Mouse (Mus musculus) heart, adult 2 months (tissue): ENCODE data around the gene Erfe. TPM values are rescaled to one million over a fixed set of nuclear protein-coding genes. Genes with fewer than 3 reads are reported as not detected.

ENCODE experiments used
- DNase-seq, 2 experiments: peaks; one replicate each; pipeline ENCODE4 v3.0.0; 2021
- H3K27ac ChIP-seq: fragments of 200-600 bp; 2 replicates; pipeline ENCODE4 v1.8.1; 2022
- H3K27me3 ChIP-seq: fragments of 200-500 bp; 2 replicates; pipeline ENCODE4 v1.6.1; 2012; ENCODE audit warnings: mild to moderate bottlenecking, low read length, inconsistent platforms, mixed read lengths; ENCODE audit not compliant: control insufficient read depth, insufficient read depth
- H3K36me3 ChIP-seq: fragments of 200-500 bp; 2 replicates; pipeline ENCODE4 v1.6.1; 2012; ENCODE audit warnings: low read length, inconsistent platforms; ENCODE audit not compliant: control insufficient read depth, insufficient read depth
- H3K4me1 ChIP-seq: fragments of 200-500 bp; 2 replicates; pipeline ENCODE4 v1.6.1; 2011; ENCODE audit warnings: low read length; ENCODE audit not compliant: control insufficient read depth, insufficient read depth
- H3K4me3 ChIP-seq: fragments of 200-600 bp; 2 replicates; pipeline ENCODE4 v1.8.1; 2022
- H3K79me2 ChIP-seq: fragments of 200-500 bp; replicated peaks from 2 replicates; pipeline ENCODE4 v1.6.1; 2012; ENCODE audit warnings: mild to moderate bottlenecking, inconsistent platforms, low read length, moderate library complexity, mixed read lengths; ENCODE audit not compliant: control insufficient read depth, insufficient read depth
- H3K9ac ChIP-seq: fragments of 200-500 bp; 2 replicates; pipeline ENCODE4 v1.6.1; 2012; ENCODE audit warnings: low read depth, mild to moderate bottlenecking, control low read depth, inconsistent platforms, low read length, mixed read lengths
- CTCF ChIP-seq: fragments of 200-600 bp; IDR thresholded peaks from 2 replicates; pipeline ENCODE4 v1.8.1; 2022; ENCODE audit warnings: antibody characterized with exemption, mild to moderate bottlenecking, moderate library complexity
- EP300 ChIP-seq: fragments of 200-500 bp; IDR thresholded peaks from 2 replicates; pipeline ENCODE4 v1.6.1; 2011; ENCODE audit warnings: low read depth, low read length, control low read depth; ENCODE audit not compliant: insufficient read depth
- POLR2A ChIP-seq: fragments of 200-500 bp; IDR thresholded peaks from 2 replicates; pipeline ENCODE4 v1.6.1; 2011; ENCODE audit warnings: mild to moderate bottlenecking, low read depth, low read length, control low read depth; ENCODE audit not compliant: insufficient read depth
- WGBS: fragments of 180-500 bp; shearing (Covaris S2); methylation state at CpG from one replicate; pipeline ENCODE4 v1.1.7; 2018; 5-methylcytosine and 5-hydroxymethylcytosine counted together
- intact Hi-C: fragments of 180-260 bp; cut with DNase I; formaldehyde crosslinking; loops from one replicate; pipeline ENCODE4 v1.15.1; 2025
- polyA plus RNA-seq: library from polyadenylated mRNA; depleted of rRNA; stranded (reverse); fragments of >200 nt; gene quantifications from 2 replicates; pipeline ENCODE4 v1.2.3, GENCODE M21; 2012
- total RNA-seq, 2 experiments: library from RNA; stranded (reverse); gene quantifications; 2 replicates each; pipeline ENCODE4 v1.2.3; 2021

The Erfe gene
- total and polyA plus RNA-seq, 3 experiments = 0.09 to 0.29 TPM; not detected in 1

GRCm38 (mm10) chr1:91332102-91332501 is 34.1 kb upstream of the Erfe start:
- H3K9ac ChIP-seq = no peak overlapping the region
- no peaks in the 10 kb centered on the region for H3K79me2 ChIP-seq
- TF ChIP-seq EP300 (no peak), CTCF (no peak), POLR2A (no peak)
- DNase-seq = no peak
- H3K4me1 ChIP-seq = no peaks in the 10 kb centered on the region
- WGBS = 62% methylated on average over 4 of the region's 4 CpGs
- no peak overlapping the region for H3K27ac ChIP-seq
- H3K36me3 ChIP-seq = no peaks in the 10 kb centered on the region
- no peak overlapping the region for H3K4me3 ChIP-seq
- H3K27me3 ChIP-seq = no peaks in the 10 kb centered on the region
- intact Hi-C loops = no loop called here

GRCm38 (mm10) chr1:91333582-91333981 is 32.6 kb upstream of the Erfe start:
- H3K36me3 ChIP-seq = no peaks in the 10 kb centered on the region
- no peak overlapping the region for H3K27ac ChIP-seq
- no peaks in the 10 kb centered on the region for H3K4me1 ChIP-seq
- DNase-seq = no peak
- no peak overlapping the region for H3K9ac ChIP-seq
- no peak overlapping the region for H3K4me3 ChIP-seq
- no peaks in the 10 kb centered on the region for H3K27me3 ChIP-seq
- intact Hi-C loops = no loop called here
- no peaks in the 10 kb centered on the region for H3K79me2 ChIP-seq
- TF ChIP-seq EP300 = no peak
- no peak for TF ChIP-seq CTCF
- no peak for TF ChIP-seq POLR2A

- intact Hi-C loops = no loop called here
- TF ChIP-seq POLR2A (no peak), CTCF (no peak), EP300 (no peak)
- H3K4me3 ChIP-seq = no peak overlapping the region
- no peaks in the 10 kb centered on the region for H3K79me2 ChIP-seq
- H3K36me3 ChIP-seq = no peaks in the 10 kb centered on the region
- no peak overlapping the region for H3K9ac ChIP-seq
- no peaks in the 10 kb centered on the region for H3K27me3 ChIP-seq
- no peak for DNase-seq
- WGBS = 86% methylated on average over 7 of the region's 7 CpGs
- H3K4me1 ChIP-seq = no peaks in the 10 kb centered on the region
- no peak overlapping the region for H3K27ac ChIP-seq
Observed at GRCm38 (mm10) chr1:91337355-91337754, 28.9 kb upstream of the Erfe start.

GRCm38 (mm10) chr1:91344001-91344400 is 22.2 kb upstream of the Erfe start:
- Histone ChIP-seq H3K79me2 (no peaks in the 10 kb centered on the region), H3K4me3 (no peak overlapping the region), H3K36me3 (no peaks in the 10 kb centered on the region), H3K27ac (no peak overlapping the region), H3K4me1 (no peaks in the 10 kb centered on the region), H3K27me3 (peaks cover 6% of the 10 kb centered on the region; the same call in 1 of the 2 replicates), H3K9ac (no peak overlapping the region)
- intact Hi-C loops = no loop called here
- no peak for DNase-seq
- TF ChIP-seq POLR2A (no peak), EP300 (no peak), CTCF (no peak)
- 79% methylated on average over 3 of the region's 3 CpGs for WGBS

GRCm38 (mm10) chr1:91344921-91345685 is 21.1 kb upstream of the Erfe start:
- Histone ChIP-seq H3K27ac (no peak overlapping the region), H3K79me2 (no peaks in the 10 kb centered on the region), H3K4me3 (no peak overlapping the region), H3K9ac (no peak overlapping the region), H3K36me3 (no peaks in the 10 kb centered on the region), H3K27me3 (peaks cover 6% of the 10 kb centered on the region; the same call in 1 of the 2 replicates), H3K4me1 (no peaks in the 10 kb centered on the region)
- DNase-seq = peak in 1 of 2 experiments; percentile 35
- TF ChIP-seq CTCF = peak; percentile 21
- TF ChIP-seq POLR2A = no peak
- WGBS = 6% methylated on average over 68 of the region's 68 CpGs
- intact Hi-C loops = loop anchor here (5.0 kb wide), 1 partner anchor 137 kb away; no protein-coding TSS in a partner anchor

- peak; percentile 55 to 67 for DNase-seq
- H3K27me3 ChIP-seq = peaks cover 6% of the 10 kb centered on the region; the same call in 1 of the 2 replicates
- H3K4me3 ChIP-seq = no peak overlapping the region
- no peak overlapping the region for H3K27ac ChIP-seq
- TF ChIP-seq EP300 (0 out of 2 replicates have a peak, but pooled peaks have one; percentile 33), POLR2A (no peak), CTCF (peak; percentile 97)
- no peak overlapping the region for H3K9ac ChIP-seq
- no peaks in the 10 kb centered on the region for H3K79me2 ChIP-seq
- H3K36me3 ChIP-seq = no peaks in the 10 kb centered on the region
- peaks cover 5% of the 10 kb centered on the region for H3K4me1 ChIP-seq
- 33% methylated on average over 3 of the region's 3 CpGs for WGBS
- intact Hi-C loops = loop anchor here (2.0 to 5.0 kb wide), 2 partner anchors 34 to 135 kb away; no protein-coding TSS in a partner anchor
Observed at GRCm38 (mm10) chr1:91346892-91347291, 19.3 kb upstream of the Erfe start.
